Comparison of ENCODE assay signal across 8 mouse cellular contexts in the genomic region with DNA sequence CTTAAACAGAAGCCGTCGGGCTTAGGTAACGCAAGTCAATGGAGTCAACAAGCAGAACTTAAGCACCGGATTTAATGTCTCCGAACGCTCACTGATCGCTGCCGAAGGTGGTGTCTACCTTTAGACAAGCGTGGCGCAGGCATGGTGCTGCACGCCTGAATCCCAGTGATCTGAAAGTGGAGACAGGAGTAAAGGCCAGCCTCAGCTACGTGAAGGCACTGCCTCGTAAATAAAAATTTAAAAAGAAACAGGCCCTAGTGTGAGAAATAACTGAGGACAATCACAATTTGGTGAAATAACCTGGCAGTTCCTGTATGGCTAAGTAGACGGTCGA. TPM values are rescaled to one million over a fixed set of nuclear protein-coding genes. Genes with fewer than 3 reads are reported as not detected.
DNase-seq lines count a peak whose midpoint lies in the region; ATAC-seq and TF ChIP-seq lines count a peak whose summit lies in the region.

No protein-coding gene starts in this region.

- DNase-seq in heart, postnatal 36 days: no peak
- DNase-seq in MEL (ENCODE audit: low read depth, low spot score): no peak
- no peak for DNase-seq in hindbrain, embryonic 11.5 days (ENCODE audit: low spot score)
- DNase-seq in thymus, postnatal 14 days: no peak
- DNase-seq in kidney, adult 8-10 months: no peak
- no peak for DNase-seq in right cerebral cortex, postnatal 36 days (ENCODE audit: low spot score in 2 of 2)

- peaks cover 7% of the 10 kb centered on the region; the same call in 1 of the 2 replicates for H3K79me2 ChIP-seq in MEL (ENCODE audit: control insufficient read depth, insufficient read depth, low read length, poor library complexity)

- H3K4me1 ChIP-seq in heart, embryonic 13.5 days: peaks cover 41% of the 10 kb centered on the region
- no peaks in the 10 kb centered on the region for H3K4me1 ChIP-seq in MEL (ENCODE audit: control insufficient read depth in 1 of 2, insufficient read depth in 2 of 2, low read length in 2 of 2)
- H3K4me1 ChIP-seq in hindbrain, embryonic 11.5 days (replicated peaks; ENCODE audit: control insufficient read depth, insufficient read depth, low read length): no peaks in the 10 kb centered on the region

- no peak for ATAC-seq in heart, embryonic 13.5 days (ENCODE audit: extremely low read depth, insufficient number of reproducible peaks, low FRiP score, low TSS enrichment)
- ATAC-seq in hindbrain, embryonic 11.5 days (ENCODE audit: low FRiP score): peak; percentile 34; the same call in 1 of the 2 replicates
- peak; percentile 55 for ATAC-seq in megakaryocyte-erythroid progenitor cell, adult 5-6 weeks (replicated peaks; ENCODE audit: low FRiP score, low TSS enrichment, poor library complexity, severe bottlenecking)

- TF ChIP-seq EP300 in MEL (IDR thresholded peaks at IDR 0.05; ENCODE audit: low read depth in 1 of 2, low read length in 2 of 2): no peak

- peaks cover 5% of the 10 kb centered on the region for H3K36me3 ChIP-seq in heart, embryonic 13.5 days
- peaks cover 0 to 5% of the 10 kb centered on the region in 2 experiments; a peak in 2 of 4 replicates for H3K36me3 ChIP-seq in MEL (ENCODE audit: control insufficient read depth in 1 of 2, insufficient read depth in 2 of 2, low read length in 2 of 2)
- no peaks in the 10 kb centered on the region for H3K36me3 ChIP-seq in hindbrain, embryonic 11.5 days (ENCODE audit: control insufficient read depth, insufficient read depth, low read length)

- under 1% methylated on average over 15 of the region's 15 CpGs for WGBS in heart, embryonic 13.5 days
- under 1% methylated on average over 15 of the region's 15 CpGs for WGBS in hindbrain, embryonic 11.5 days

- H3K27me3 ChIP-seq in heart, embryonic 13.5 days (replicated peaks): no peaks in the 10 kb centered on the region
- peaks cover 0 to 1% of the 10 kb centered on the region in 2 experiments; a peak in 1 of 4 replicates for H3K27me3 ChIP-seq in MEL (ENCODE audit: control insufficient read depth in 1 of 2, insufficient read depth in 2 of 2, low read length in 2 of 2)
- H3K27me3 ChIP-seq in hindbrain, embryonic 11.5 days (ENCODE audit: control insufficient read depth, insufficient read depth, low read length): no peaks in the 10 kb centered on the region

- intact Hi-C loops in heart, postnatal 36 days (cut with DNase I): loop anchor here (5.0 kb wide), 1 partner anchor 808 kb away; the partner anchor contains the start of gene Adamts17

- peak overlapping the region; percentile 83 for H3K4me2 ChIP-seq in heart, embryonic 13.5 days
- peak overlapping the region; percentile 71 for H3K4me2 ChIP-seq in hindbrain, embryonic 11.5 days (replicated peaks; ENCODE audit: low read depth, low read length)

- peak overlapping the region; percentile 60 for H3K4me3 ChIP-seq in heart, embryonic 13.5 days
- peak overlapping the region; percentile 83 to 92 for H3K4me3 ChIP-seq in MEL (ENCODE audit: control insufficient read depth in 1 of 2, insufficient read depth in 1 of 2, low read depth in 2 of 2, low read length in 2 of 2)
- peak overlapping the region; percentile 57 for H3K4me3 ChIP-seq in hindbrain, embryonic 11.5 days (ENCODE audit: low read depth, low read length)

- H3K9me3 ChIP-seq in heart, embryonic 13.5 days: no peaks in the 10 kb centered on the region
- H3K9me3 ChIP-seq in MEL (replicated peaks; ENCODE audit: insufficient read depth, low read length): no peaks in the 10 kb centered on the region
- no peaks in the 10 kb centered on the region for H3K9me3 ChIP-seq in hindbrain, embryonic 11.5 days (ENCODE audit: control insufficient read depth, low read length)

- peak overlapping the region; percentile 88 for H3K9ac ChIP-seq in heart, embryonic 13.5 days
- H3K9ac ChIP-seq in MEL (ENCODE audit: control insufficient read depth, low read depth, low read length, poor library complexity, severe bottlenecking): peak overlapping the region; percentile 91
- peak overlapping the region; percentile 82 for H3K9ac ChIP-seq in hindbrain, embryonic 11.5 days (ENCODE audit: low read depth, low read length)

- no peak for TF ChIP-seq CTCF in MEL (IDR thresholded peaks at IDR 0.05 in 2 of 3, conservative IDR thresholded peaks at IDR 0.05 in 1 of 3; ENCODE audit: control insufficient read depth in 1 of 3, insufficient read depth in 1 of 3, low read depth in 2 of 3, low read length in 3 of 3, poor library complexity in 1 of 3, severe bottlenecking in 1 of 3)

- TF ChIP-seq RAD21 in MEL (IDR thresholded peaks at IDR 0.05; ENCODE audit: low read depth, low read length): no peak

- H3K27ac ChIP-seq in heart, embryonic 13.5 days (replicated peaks): peak overlapping the region; percentile 77
- peak overlapping the region; percentile 79 for H3K27ac ChIP-seq in MEL (ENCODE audit: control insufficient read depth, low read depth, low read length)
- peak overlapping the region; percentile 85 for H3K27ac ChIP-seq in hindbrain, embryonic 11.5 days (ENCODE audit: low read depth, low read length)

- TF ChIP-seq POLR2A in MEL (IDR thresholded peaks at IDR 0.05; ENCODE audit: control insufficient read depth in 1 of 2, insufficient read depth in 1 of 2, low read depth in 1 of 2, low read length in 2 of 2, poor library complexity in 1 of 2): no peak

TF ChIP-seq in MEL, 35 proteins besides CTCF, POLR2A, EP300 and RAD21:
- no peak for TF ChIP-seq ZKSCAN1 (IDR thresholded peaks at IDR 0.05; ENCODE audit: low read depth, low read length)
- TF ChIP-seq JUND (IDR thresholded peaks at IDR 0.05; ENCODE audit: low read depth, low read length): no peak
- TF ChIP-seq GABPA (IDR thresholded peaks at IDR 0.05; ENCODE audit: low read depth, low read length): no peak
- TF ChIP-seq ZMIZ1 (IDR thresholded peaks at IDR 0.05; ENCODE audit: low read depth, low read length): no peak
- TF ChIP-seq UBTF (IDR thresholded peaks at IDR 0.05; ENCODE audit: borderline replicate concordance, insufficient read depth, low read depth, low read length): no peak
- TF ChIP-seq RCOR1 (IDR thresholded peaks at IDR 0.05; ENCODE audit: low read depth, low read length): no peak
- peak; percentile 57 for TF ChIP-seq MAX (IDR thresholded peaks at IDR 0.05; ENCODE audit: low read length)
- TF ChIP-seq SMC3 (IDR thresholded peaks at IDR 0.05; ENCODE audit: low read depth, low read length): no peak
- no peak for TF ChIP-seq NRF1 (IDR thresholded peaks at IDR 0.05; ENCODE audit: insufficient read depth, low read depth, low read length, poor library complexity, severe bottlenecking)
- no peak for TF ChIP-seq E2F4 (IDR thresholded peaks at IDR 0.05; ENCODE audit: borderline replicate concordance, low read depth, low read length)
- no peak; the same call in 1 of the 2 replicates for TF ChIP-seq MAZ (IDR thresholded peaks at IDR 0.05; ENCODE audit: low read depth, low read length)
- no peak for TF ChIP-seq KAT2A (conservative IDR thresholded peaks at IDR 0.05; ENCODE audit: low read depth, low read length)
- TF ChIP-seq TAL1 (IDR thresholded peaks at IDR 0.05; ENCODE audit: low read length): no peak
- peak; percentile 47; the same call in 1 of the 2 replicates for TF ChIP-seq MXI1 (IDR thresholded peaks at IDR 0.05; ENCODE audit: low read depth, low read length)
- TF ChIP-seq POLR2AphosphoS5 (IDR thresholded peaks at IDR 0.05; ENCODE audit: borderline replicate concordance, low read depth, low read length): no peak
- TF ChIP-seq CHD1 (IDR thresholded peaks at IDR 0.05; ENCODE audit: low read depth, low read length): 0 out of 2 replicates have a peak, but pooled peaks have one; percentile 84
- 0 out of 2 replicates have a peak, but pooled peaks have one; percentile 48 for TF ChIP-seq MYC (IDR thresholded peaks at IDR 0.05; ENCODE audit: low read depth, low read length)
- TF ChIP-seq TBP (IDR thresholded peaks at IDR 0.05; ENCODE audit: low read depth, low read length): no peak
- no peak for TF ChIP-seq ETS1 (IDR thresholded peaks at IDR 0.05; ENCODE audit: low read depth, low read length)
- no peak for TF ChIP-seq ZC3H11A (IDR thresholded peaks at IDR 0.05; ENCODE audit: low read depth, low read length)
- TF ChIP-seq POLR2AphosphoS2 (IDR thresholded peaks at IDR 0.05; ENCODE audit: low read length): no peak

RNA-seq across cellular contexts. Expression of gene Lrrc28, which starts 0.6 kb away (rescaled TPM):
- polyA plus RNA-seq in heart, embryonic 13.5 days (2015; fragmentation: Nextera tagmentation; extraction: Ambion mirVana): 8.7 and 11.7 TPM in 2 replicates
- total RNA-seq in heart, postnatal 36 days (2021): 10 to 100 TPM; 16.8 to 17.3 TPM
- 9.7 and 10.0 TPM in 2 replicates for total RNA-seq in MEL (2012; rRNA removed)
- 10 to 100 TPM in 1 of 2 experiments, not detected in 1; 16.0 TPM for polyA plus RNA-seq in MEL (2012; ENCODE audit: insufficient read depth in 1 of 2, insufficient read length in 2 of 2, low read depth in 1 of 2, low replicate concordance in 2 of 2, missing spikeins in 1 of 2)
- 26.3 and 27.2 TPM in 2 replicates for polyA plus RNA-seq in hindbrain, embryonic 11.5 days (2014; fragmentation: Nextera tagmentation; extraction: Ambion mirVana)
- total RNA-seq in megakaryocyte-erythroid progenitor cell, adult 5-6 weeks (2014; fragmentation: Nextera tagmentation): 12.0 and 28.8 TPM in 2 replicates
- total RNA-seq in megakaryocyte-erythroid progenitor cell, adult 5-6 weeks (2017): 13.3 and 15.5 TPM in 2 replicates

RNA-seq across cellular contexts. Expression of gene Ttc23, which starts 1.6 kb away (rescaled TPM):
- 16.0 and 16.8 TPM in 2 replicates for polyA plus RNA-seq in heart, embryonic 13.5 days (2015; fragmentation: Nextera tagmentation; extraction: Ambion mirVana)
- 10 to 100 TPM; 17.8 to 19.3 TPM for total RNA-seq in heart, postnatal 36 days (2021)
- total RNA-seq in MEL (2012; rRNA removed): 0.42 and 0.82 TPM in 2 replicates
- polyA plus RNA-seq in MEL (2012; ENCODE audit: insufficient read depth in 1 of 2, insufficient read length in 2 of 2, low read depth in 1 of 2, low replicate concordance in 2 of 2, missing spikeins in 1 of 2): 1 to 10 TPM in 1 of 2 experiments, not detected in 1; 4.8 TPM
- 32.4 and 33.3 TPM in 2 replicates for polyA plus RNA-seq in hindbrain, embryonic 11.5 days (2014; fragmentation: Nextera tagmentation; extraction: Ambion mirVana)
- total RNA-seq in megakaryocyte-erythroid progenitor cell, adult 5-6 weeks (2014; fragmentation: Nextera tagmentation): 1.4 and 12.5 TPM in 2 replicates
- total RNA-seq in megakaryocyte-erythroid progenitor cell, adult 5-6 weeks (2017): 0.95 and 3.6 TPM in 2 replicates
